Mouse (Mus musculus) embryonic facial prominence, embryonic 11.5 days (tissue): ENCODE measurements around the gene Lama2. TPM values are rescaled to one million over a fixed set of nuclear protein-coding genes. Genes with fewer than 3 reads are reported as not detected.

Experiments used
- ATAC-seq: fragments of 200-750 bp; cut with Nextera tagmentation; replicated peaks from 2 replicates; pipeline ENCODE4 v1.8.0; 2017; ENCODE audit warnings: low read depth; ENCODE audit not compliant: insufficient number of reproducible peaks, low FRiP score, low TSS enrichment
- DNase-seq: peaks from one replicate; pipeline ENCODE4 v3.0.0-alpha.2; 2015; ENCODE audit warnings: low spot score
- H3K27ac ChIP-seq: fragments of 300-500 bp; sonication (generic); replicated peaks from 2 replicates; pipeline ENCODE4 v1.5.1; 2014; ENCODE audit warnings: mild to moderate bottlenecking, low read depth, low read length, control low read depth
- H3K27me3 ChIP-seq: fragments of 300-500 bp; sonication (generic); 2 replicates; pipeline ENCODE4 v1.6.1; 2014; ENCODE audit warnings: mild to moderate bottlenecking, low read length, moderate library complexity, mixed read lengths; ENCODE audit not compliant: control insufficient read depth, insufficient read depth
- H3K36me3 ChIP-seq: fragments of 300-500 bp; sonication (generic); replicated peaks from 2 replicates; pipeline ENCODE4 v1.6.1; 2014; ENCODE audit warnings: low read depth, mild to moderate bottlenecking, low read length, moderate library complexity, mixed read lengths; ENCODE audit not compliant: control insufficient read depth, insufficient read depth
- H3K4me1 ChIP-seq: fragments of 300-500 bp; sonication (generic); 2 replicates; pipeline ENCODE4 v1.6.1; 2014; ENCODE audit warnings: low read length, mixed read lengths; ENCODE audit not compliant: control insufficient read depth, insufficient read depth
- H3K4me2 ChIP-seq: fragments of 300-500 bp; sonication (generic); 2 replicates; pipeline ENCODE4 v1.6.1; 2014; ENCODE audit warnings: low read depth, mild to moderate bottlenecking, control low read depth, low read length, moderate library complexity
- H3K4me3 ChIP-seq: fragments of 300-500 bp; sonication (generic); 2 replicates; pipeline ENCODE4 v1.5.1; 2014; ENCODE audit warnings: low read depth, low read length, control low read depth
- H3K9ac ChIP-seq: fragments of 300-500 bp; sonication (generic); replicated peaks from 2 replicates; pipeline ENCODE4 v1.6.1; 2014; ENCODE audit warnings: mild to moderate bottlenecking, control low read depth, low read length
- H3K9me3 ChIP-seq: fragments of 300-500 bp; sonication (generic); replicated peaks from 2 replicates; pipeline ENCODE4 v1.6.1; 2016; ENCODE audit warnings: mild to moderate bottlenecking, low read length, inconsistent platforms, mixed read lengths; ENCODE audit not compliant: control insufficient read depth
- WGBS: fragments of 180-500 bp; shearing (Covaris S2); extraction: QIAGEN DNeasy Blood & Tissue Kit; methylation state at CpG from one replicate; pipeline ENCODE4 v1.1.7; 2014; 5-methylcytosine and 5-hydroxymethylcytosine counted together
- polyA plus RNA-seq: library from polyadenylated mRNA; unstranded; fragments of >200 nt; fragmentation: Nextera tagmentation; extraction: Ambion mirVana; gene quantifications from 2 replicates; pipeline ENCODE4 v1.2.1, GENCODE M21; 2014

Gene Lama2
- 12.1 and 12.7 TPM in 2 replicates for polyA plus RNA-seq

GRCm38 (mm10) chr10:27619658-27620057 lies at the start of gene Lama2:
Lama2 (minus strand) TSS chr10:27619758.
- Histone ChIP-seq H3K9ac (no peak within 1 kb of the TSS), H3K27me3 (no peaks in the 10 kb centered on the region), H3K4me3 (no peak within 1 kb of the TSS), H3K36me3 (no peaks in the 10 kb centered on the region), H3K9me3 (no peaks in the 10 kb centered on the region), H3K27ac (no peak within 1 kb of the TSS), H3K4me1 (no peaks in the 10 kb centered on the region; the same call in 1 of the 2 replicates), H3K4me2 (no peak within 1 kb of the TSS)
- whole genome bisulfite sequencing = 94% methylated on average over 3 of the region's 3 CpGs
- ATAC-seq (no peak), DNase-seq (no peak)

- Histone ChIP-seq H3K9me3 (no peaks in the 10 kb centered on the region), H3K4me3 (no peak overlapping the region), H3K9ac (no peak overlapping the region), H3K4me2 (no peak overlapping the region), H3K27me3 (no peaks in the 10 kb centered on the region), H3K27ac (no peak overlapping the region), H3K36me3 (no peaks in the 10 kb centered on the region), H3K4me1 (no peaks in the 10 kb centered on the region)
- 84% methylated on average over 1 of the region's 1 CpGs for WGBS
- ATAC-seq = no peak
- DNase-seq = no peak
Observed at GRCm38 (mm10) chr10:27664391-27664790, 44.8 kb upstream of the Lama2 start.

GRCm38 (mm10) chr10:27663396-27663795 lies 43.8 kb upstream of the Lama2 start:
- no peak for DNase-seq
- H3K4me3 ChIP-seq = no peak overlapping the region
- H3K4me1 ChIP-seq = no peaks in the 10 kb centered on the region
- H3K9ac ChIP-seq = no peak overlapping the region
- H3K27ac ChIP-seq = no peak overlapping the region
- 57% methylated on average over 1 of the region's 1 CpGs for WGBS
- no peaks in the 10 kb centered on the region for H3K36me3 ChIP-seq
- no peaks in the 10 kb centered on the region for H3K27me3 ChIP-seq
- no peak for ATAC-seq
- H3K4me2 ChIP-seq = no peak overlapping the region
- no peaks in the 10 kb centered on the region for H3K9me3 ChIP-seq

GRCm38 (mm10) chr10:27654164-27654563 lies 34.6 kb upstream of the Lama2 start:
- DNase-seq (no peak), ATAC-seq (no peak)
- 95% methylated on average over 4 of the region's 4 CpGs for WGBS
- no peaks in the 10 kb centered on the region for H3K4me1 ChIP-seq
- no peak overlapping the region for H3K4me2 ChIP-seq
- no peak overlapping the region for H3K9ac ChIP-seq
- H3K27ac ChIP-seq = no peak overlapping the region
- H3K9me3 ChIP-seq = no peaks in the 10 kb centered on the region
- no peak overlapping the region for H3K4me3 ChIP-seq
- H3K36me3 ChIP-seq = no peaks in the 10 kb centered on the region
- no peaks in the 10 kb centered on the region for H3K27me3 ChIP-seq

- H3K9ac ChIP-seq = no peak overlapping the region
- no peak overlapping the region; the same call in 1 of the 2 replicates for H3K27ac ChIP-seq
- H3K4me1 ChIP-seq = no peaks in the 10 kb centered on the region
- DNase-seq (peak; percentile 68), ATAC-seq (peak; percentile 84)
- no peak overlapping the region for H3K4me2 ChIP-seq
- no peaks in the 10 kb centered on the region for H3K27me3 ChIP-seq
- WGBS = 54% methylated on average over 8 of the region's 8 CpGs
- no peaks in the 10 kb centered on the region for H3K9me3 ChIP-seq
- no peak overlapping the region for H3K4me3 ChIP-seq
- no peaks in the 10 kb centered on the region for H3K36me3 ChIP-seq
Observed at GRCm38 (mm10) chr10:27652694-27653335, 33.3 kb upstream of the Lama2 start.

- H3K27ac ChIP-seq = no peak overlapping the region
- H3K36me3 ChIP-seq = no peaks in the 10 kb centered on the region
- WGBS = 75% methylated on average over 2 of the region's 2 CpGs
- H3K9ac ChIP-seq = no peak overlapping the region
- H3K4me3 ChIP-seq = no peak overlapping the region
- H3K4me2 ChIP-seq = no peak overlapping the region
- no peaks in the 10 kb centered on the region for H3K27me3 ChIP-seq
- DNase-seq = no peak
- no peaks in the 10 kb centered on the region for H3K9me3 ChIP-seq
- no peak for ATAC-seq
- H3K4me1 ChIP-seq = no peaks in the 10 kb centered on the region
Observed at GRCm38 (mm10) chr10:27635721-27636120, 16.2 kb upstream of the Lama2 start.

- 79% methylated on average over 4 of the region's 4 CpGs for WGBS
- no peak overlapping the region for H3K9ac ChIP-seq
- no peak overlapping the region for H3K4me2 ChIP-seq
- H3K27ac ChIP-seq = no peak overlapping the region
- H3K36me3 ChIP-seq = no peaks in the 10 kb centered on the region
- no peaks in the 10 kb centered on the region for H3K4me1 ChIP-seq
- no peaks in the 10 kb centered on the region for H3K27me3 ChIP-seq
- no peaks in the 10 kb centered on the region for H3K9me3 ChIP-seq
- H3K4me3 ChIP-seq = no peak overlapping the region
- DNase-seq (no peak), ATAC-seq (no peak)
Observed at GRCm38 (mm10) chr10:27631002-27631401, 11.4 kb upstream of the Lama2 start.

GRCm38 (mm10) chr10:27621697-27622449 lies 2.3 kb upstream of the Lama2 start:
- H3K9ac ChIP-seq = no peak overlapping the region; the same call in 1 of the 2 replicates
- H3K27ac ChIP-seq = no peak overlapping the region
- ATAC-seq = no peak
- no peak overlapping the region for H3K4me2 ChIP-seq
- 78% methylated on average over 9 of the region's 9 CpGs for WGBS
- no peaks in the 10 kb centered on the region for H3K9me3 ChIP-seq
- no peak overlapping the region for H3K4me3 ChIP-seq
- H3K4me1 ChIP-seq = no peaks in the 10 kb centered on the region; the same call in 1 of the 2 replicates
- no peaks in the 10 kb centered on the region for H3K27me3 ChIP-seq
- no peak for DNase-seq
- H3K36me3 ChIP-seq = no peaks in the 10 kb centered on the region
